Mouse (Mus musculus): Measurements from ENCODE around the gene Swsap1. TPM values are rescaled to one million over a fixed set of nuclear protein-coding genes. Genes with fewer than 3 reads are reported as not detected.
A peak's percentile ranks its signal among the peaks of the same experiment; 100 is the strongest.

Swsap1 gene
- polyA plus RNA-seq, 1 experiment from 2014 or later = 8.2 TPM

GRCm38 (mm10) chr9:21925506-21925905 lies 30.0 kb upstream of the Swsap1 start:
- WGBS = 93% methylated on average over 1 of the region's 1 CpGs
- H3K27ac ChIP-seq = no peak overlapping the region
- H3K4me3 ChIP-seq = no peak overlapping the region
- H3K9me3 ChIP-seq (replicated peaks) = no peaks in the 10 kb centered on the region
- DNase-seq (ENCODE audit: low spot score) = no peak
- H3K4me1 ChIP-seq = peaks cover 10% of the 10 kb centered on the region
- H3K36me3 ChIP-seq = peaks cover 10% of the 10 kb centered on the region; the same call in 1 of the 2 replicates
- H3K27me3 ChIP-seq (ENCODE audit: low read depth, poor library complexity, severe bottlenecking) = peaks cover 3% of the 10 kb centered on the region; the same call in 1 of the 2 replicates

GRCm38 (mm10) chr9:21926155-21926554 lies 29.4 kb upstream of the Swsap1 start:
- Histone ChIP-seq H3K9me3 (replicated peaks) (no peaks in the 10 kb centered on the region), H3K36me3 (peaks cover 10% of the 10 kb centered on the region; the same call in 1 of the 2 replicates), H3K4me1 (peaks cover 10% of the 10 kb centered on the region), H3K4me3 (peak overlapping the region; percentile 56), H3K27me3 (ENCODE audit: low read depth, poor library complexity, severe bottlenecking) (0 out of 2 replicates have a peak, but pooled peaks cover under 1% of the 10 kb centered on the region), H3K27ac (peak overlapping the region; percentile 71; the same call in 1 of the 2 replicates)
- 78% methylated on average over 6 of the region's 6 CpGs for WGBS
- no peak for DNase-seq (ENCODE audit: low spot score)

- WGBS = 5% methylated on average over 6 of the region's 6 CpGs
- peak overlapping the region; percentile 56 for H3K4me3 ChIP-seq
- H3K9me3 ChIP-seq (replicated peaks) = no peaks in the 10 kb centered on the region
- H3K27ac ChIP-seq = peak overlapping the region; percentile 71; the same call in 1 of the 2 replicates
- H3K36me3 ChIP-seq = peaks cover 10% of the 10 kb centered on the region; the same call in 1 of the 2 replicates
- no peak for DNase-seq (ENCODE audit: low spot score)
- H3K4me1 ChIP-seq = peaks cover 10% of the 10 kb centered on the region
- no peaks in the 10 kb centered on the region for H3K27me3 ChIP-seq (ENCODE audit: low read depth, poor library complexity, severe bottlenecking)
These were observed 28.8 kb upstream of the Swsap1 start for GRCm38 (mm10) chr9:21926784-21927183.

DNA sequence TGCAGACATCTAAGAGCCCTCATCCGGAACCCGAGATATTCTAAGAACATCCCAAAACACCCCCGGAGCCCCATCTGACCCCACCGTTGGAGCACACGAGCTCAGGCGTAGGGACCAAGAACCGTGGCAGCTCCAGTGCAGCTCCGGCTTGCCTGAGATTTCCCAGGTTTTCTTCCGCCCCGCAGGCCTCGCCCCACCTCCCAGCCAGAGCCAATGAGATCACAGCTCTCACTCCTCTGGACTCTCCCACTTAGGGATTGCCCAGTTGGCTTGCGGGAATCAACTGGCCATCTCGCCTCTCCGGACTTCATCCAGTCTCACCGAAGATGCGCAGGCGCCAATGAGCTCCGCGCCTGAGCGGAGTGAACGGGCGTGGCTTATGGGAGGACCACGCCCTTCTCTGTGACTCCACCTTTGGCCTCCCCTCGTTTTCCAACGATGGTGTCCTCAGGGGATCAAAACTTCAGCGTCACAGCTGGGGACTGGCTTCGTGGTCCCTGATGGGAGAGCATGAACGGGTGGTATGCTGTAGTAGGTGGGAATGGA lies 28.3 kb upstream of the Swsap1 start, which contains the start of the genes Ccdc159 and Tmem205:
Ccdc159 (plus strand) TSS at position 264 of the 546 bp plus-strand sequence.
Tmem205 (minus strand) TSS at position 349 of the 546 bp plus-strand sequence.
- Histone ChIP-seq H3K27ac (peak within 1 kb of the TSS; percentile 71), H3K36me3 (peaks cover 10% of the 10 kb centered on the region; the same call in 1 of the 2 replicates)
- WGBS = under 1% methylated on average over 28 of the region's 28 CpGs

GRCm38 (mm10) chr9:21929208-21929607 lies 26.3 kb upstream of the Swsap1 start:
- peaks cover 10% of the 10 kb centered on the region for H3K4me1 ChIP-seq
- peaks cover 9% of the 10 kb centered on the region; the same call in 1 of the 2 replicates for H3K36me3 ChIP-seq

More for the DNA sequence above, 28.3 kb upstream of the Swsap1 start, which contains the start of the genes Ccdc159 and Tmem205:
- no peaks in the 10 kb centered on the region for H3K27me3 ChIP-seq (ENCODE audit: low read depth, poor library complexity, severe bottlenecking)
- H3K4me1 ChIP-seq = peaks cover 10% of the 10 kb centered on the region
- no peaks in the 10 kb centered on the region for H3K9me3 ChIP-seq (replicated peaks)
- peak; percentile 90 for DNase-seq (ENCODE audit: low spot score)
- peak within 1 kb of the TSS; percentile 56 for H3K4me3 ChIP-seq

DNA sequence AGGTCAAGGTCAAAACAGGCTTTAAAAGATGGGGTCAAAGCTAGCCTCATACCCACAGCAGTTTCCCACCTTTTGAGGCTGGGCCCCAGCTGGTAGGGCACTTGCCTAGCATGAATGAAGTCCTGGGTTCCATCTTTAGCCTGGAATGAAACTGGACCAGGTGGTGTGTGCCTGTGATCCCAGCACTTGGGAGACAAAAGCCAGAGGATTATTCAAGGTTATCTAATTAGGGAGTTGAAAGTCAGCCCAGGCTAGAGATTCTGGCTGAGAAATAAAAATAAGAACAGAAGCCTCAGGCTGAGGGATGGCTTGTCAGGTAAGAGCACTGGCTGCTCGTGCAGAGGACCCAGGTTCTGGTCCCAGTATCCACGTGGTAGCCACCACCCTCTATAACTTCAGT lies 23.5 kb upstream of the Swsap1 start:
- no peak for DNase-seq (ENCODE audit: low spot score)
- Histone ChIP-seq H3K36me3 (no peaks in the 10 kb centered on the region), H3K9me3 (replicated peaks) (no peaks in the 10 kb centered on the region), H3K27ac (no peak overlapping the region), H3K27me3 (ENCODE audit: low read depth, poor library complexity, severe bottlenecking) (peaks cover 9% of the 10 kb centered on the region), H3K4me1 (peaks cover 8% of the 10 kb centered on the region), H3K4me3 (no peak overlapping the region)
- WGBS = 71% methylated on average over 2 of the region's 2 CpGs

More at GRCm38 (mm10) chr9:21929208-21929607, 26.3 kb upstream of the Swsap1 start:
- DNase-seq (ENCODE audit: low spot score) = no peak
- 82% methylated on average over 3 of the region's 3 CpGs for WGBS
- Histone ChIP-seq H3K9me3 (replicated peaks) (no peaks in the 10 kb centered on the region), H3K27ac (no peak overlapping the region), H3K27me3 (ENCODE audit: low read depth, poor library complexity, severe bottlenecking) (0 out of 2 replicates have a peak, but pooled peaks cover 1% of the 10 kb centered on the region), H3K4me3 (no peak overlapping the region)

GRCm38 (mm10) chr9:21932445-21933137 lies 23.0 kb upstream of the Swsap1 start:
- Histone ChIP-seq H3K36me3 (no peaks in the 10 kb centered on the region), H3K27me3 (ENCODE audit: low read depth, poor library complexity, severe bottlenecking) (peaks cover 9% of the 10 kb centered on the region), H3K4me1 (peaks cover 14% of the 10 kb centered on the region), H3K9me3 (replicated peaks) (no peaks in the 10 kb centered on the region), H3K4me3 (no peak overlapping the region), H3K27ac (no peak overlapping the region)
- WGBS = 59% methylated on average over 12 of the region's 12 CpGs
- no peak for DNase-seq (ENCODE audit: low spot score)

- Histone ChIP-seq H3K9me3 (replicated peaks) (no peaks in the 10 kb centered on the region), H3K4me1 (peaks cover 17% of the 10 kb centered on the region), H3K36me3 (no peaks in the 10 kb centered on the region), H3K4me3 (no peak overlapping the region), H3K27ac (no peak overlapping the region), H3K27me3 (ENCODE audit: low read depth, poor library complexity, severe bottlenecking) (peaks cover 9% of the 10 kb centered on the region)
- 90% methylated on average over 12 of the region's 12 CpGs for WGBS
- no peak for DNase-seq (ENCODE audit: low spot score)
These were observed 21.5 kb upstream of the Swsap1 start for GRCm38 (mm10) chr9:21934021-21934420.

GRCm38 (mm10) chr9:21935466-21936131 lies 20.0 kb upstream of the Swsap1 start:
- DNase-seq (ENCODE audit: low spot score) = no peak

GRCm38 (mm10) chr9:21936692-21937570 lies 18.6 kb upstream of the Swsap1 start, which contains the start of gene Plppr2:
Plppr2 (plus strand) TSS chr9:21937033.
- Histone ChIP-seq H3K36me3 (no peaks in the 10 kb centered on the region), H3K9me3 (replicated peaks) (no peaks in the 10 kb centered on the region), H3K4me1 (peaks cover 17% of the 10 kb centered on the region), H3K27ac (peak within 1 kb of the TSS; percentile 82), H3K27me3 (ENCODE audit: low read depth, poor library complexity, severe bottlenecking) (peaks cover 9% of the 10 kb centered on the region), H3K4me3 (peak within 1 kb of the TSS; percentile 69)
- peak; percentile 94 for DNase-seq (ENCODE audit: low spot score)
- 5% methylated on average over 43 of the region's 43 CpGs for WGBS

More at GRCm38 (mm10) chr9:21935466-21936131, 20.0 kb upstream of the Swsap1 start:
- H3K27ac ChIP-seq = no peak overlapping the region
- peaks cover 9% of the 10 kb centered on the region for H3K27me3 ChIP-seq (ENCODE audit: low read depth, poor library complexity, severe bottlenecking)
- H3K4me3 ChIP-seq = no peak overlapping the region
- no peaks in the 10 kb centered on the region for H3K9me3 ChIP-seq (replicated peaks)
- peaks cover 17% of the 10 kb centered on the region for H3K4me1 ChIP-seq
- 82% methylated on average over 7 of the region's 7 CpGs for WGBS
- H3K36me3 ChIP-seq = no peaks in the 10 kb centered on the region

- no peaks in the 10 kb centered on the region for H3K9me3 ChIP-seq (replicated peaks)
- H3K27ac ChIP-seq = no peak overlapping the region
- no peaks in the 10 kb centered on the region for H3K36me3 ChIP-seq
- H3K4me3 ChIP-seq = peak overlapping the region; percentile 69
- H3K4me1 ChIP-seq = peaks cover 17% of the 10 kb centered on the region
- WGBS = 82% methylated on average over 4 of the region's 4 CpGs
- H3K27me3 ChIP-seq (ENCODE audit: low read depth, poor library complexity, severe bottlenecking) = peaks cover 9% of the 10 kb centered on the region
- no peak for DNase-seq (ENCODE audit: low spot score)
These were observed 17.8 kb upstream of the Swsap1 start for GRCm38 (mm10) chr9:21937711-21938175.
